Mouse (Mus musculus) forebrain, embryonic 11.5 days (tissue): ENCODE measurements around the gene Arhgap24. TPM values are rescaled to one million over a fixed set of nuclear protein-coding genes. Genes with fewer than 3 reads are reported as not detected.

Source experiments
- ATAC-seq: fragments of 200-750 bp; cut with Nextera tagmentation; replicated peaks from 2 replicates; pipeline ENCODE4 v1.8.0; 2017; ENCODE audit warnings: moderate TSS enrichment; ENCODE audit not compliant: low FRiP score
- DNase-seq: peaks from one replicate; pipeline ENCODE4 v3.0.0-alpha.2; 2017; ENCODE audit warnings: low spot score
- H3K27ac ChIP-seq: fragments of 300-500 bp; sonication (generic); 2 replicates; pipeline ENCODE4 v1.5.1; 2014; ENCODE audit warnings: low read depth, low read length
- H3K27me3 ChIP-seq: fragments of 300-500 bp; sonication (generic); 2 replicates; pipeline ENCODE4 v1.6.1; 2014; ENCODE audit warnings: mild to moderate bottlenecking, low read length, mixed read lengths; ENCODE audit not compliant: control insufficient read depth, insufficient read depth
- H3K36me3 ChIP-seq: fragments of 300-500 bp; sonication (generic); 2 replicates; pipeline ENCODE4 v1.6.1; 2014; ENCODE audit warnings: mild to moderate bottlenecking, low read length, moderate library complexity, mixed read lengths; ENCODE audit not compliant: control insufficient read depth, insufficient read depth
- H3K4me1 ChIP-seq: fragments of 300-500 bp; sonication (generic); replicated peaks from 2 replicates; pipeline ENCODE4 v1.6.1; 2014; ENCODE audit warnings: low read length, mixed read lengths; ENCODE audit not compliant: control insufficient read depth, insufficient read depth
- H3K4me2 ChIP-seq: fragments of 300-500 bp; sonication (generic); 2 replicates; pipeline ENCODE4 v1.6.1; 2014; ENCODE audit warnings: low read depth, mild to moderate bottlenecking, low read length, moderate library complexity, mixed read lengths; ENCODE audit not compliant: severe bottlenecking
- H3K4me3 ChIP-seq: fragments of 300-500 bp; sonication (generic); 2 replicates; pipeline ENCODE4 v1.5.1; 2014; ENCODE audit warnings: low read depth, low read length
- H3K9ac ChIP-seq: fragments of 300-500 bp; sonication (generic); 2 replicates; pipeline ENCODE4 v1.6.1; 2014; ENCODE audit warnings: low read length
- H3K9me3 ChIP-seq: fragments of 300-500 bp; sonication (generic); 2 replicates; pipeline ENCODE4 v1.6.1; 2016; ENCODE audit warnings: low read length, mixed read lengths; ENCODE audit not compliant: control insufficient read depth
- WGBS: fragments of 180-500 bp; shearing (Covaris S2); extraction: QIAGEN DNeasy Blood & Tissue Kit; methylation state at CpG from one replicate; pipeline ENCODE4 v1.1.7; 2014; 5-methylcytosine and 5-hydroxymethylcytosine counted together
- polyA plus RNA-seq: library from polyadenylated mRNA; unstranded; fragments of >200 nt; fragmentation: Nextera tagmentation; extraction: Ambion mirVana; gene quantifications from 2 replicates; pipeline ENCODE4 v1.2.1, GENCODE M21; 2014

The Arhgap24 gene
- polyA plus RNA-seq, 1 experiment from 2014 or later: 1.9 TPM

DNA sequence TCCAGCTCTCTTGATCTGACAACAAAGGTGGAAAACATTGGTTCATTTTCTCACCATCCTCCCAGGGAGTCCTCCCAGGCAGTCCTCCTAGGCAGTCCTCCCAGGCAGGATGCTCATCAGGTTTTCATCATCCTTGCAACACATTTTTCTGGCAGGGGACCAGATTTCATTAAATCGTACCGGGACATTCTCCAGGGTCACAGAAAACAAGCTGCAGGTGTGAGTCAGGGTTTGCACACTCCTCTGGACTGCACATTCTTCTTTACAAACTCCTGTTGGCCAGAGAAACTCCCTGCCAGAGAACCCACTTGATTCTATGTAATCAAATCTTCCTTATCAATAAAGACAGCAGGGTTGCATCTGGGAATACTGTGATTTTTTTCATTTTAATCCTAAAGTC, 25.9 kb upstream of the Arhgap24 start:
- Histone ChIP-seq H3K9me3 (no peaks in the 10 kb centered on the region), H3K4me3 (no peak overlapping the region), H3K4me2 (no peak overlapping the region), H3K9ac (no peak overlapping the region), H3K36me3 (no peaks in the 10 kb centered on the region), H3K27me3 (no peaks in the 10 kb centered on the region), H3K4me1 (no peaks in the 10 kb centered on the region), H3K27ac (no peak overlapping the region)
- ATAC-seq (no peak), DNase-seq (no peak)
- WGBS: 67% methylated on average over 2 of the region's 2 CpGs

DNA sequence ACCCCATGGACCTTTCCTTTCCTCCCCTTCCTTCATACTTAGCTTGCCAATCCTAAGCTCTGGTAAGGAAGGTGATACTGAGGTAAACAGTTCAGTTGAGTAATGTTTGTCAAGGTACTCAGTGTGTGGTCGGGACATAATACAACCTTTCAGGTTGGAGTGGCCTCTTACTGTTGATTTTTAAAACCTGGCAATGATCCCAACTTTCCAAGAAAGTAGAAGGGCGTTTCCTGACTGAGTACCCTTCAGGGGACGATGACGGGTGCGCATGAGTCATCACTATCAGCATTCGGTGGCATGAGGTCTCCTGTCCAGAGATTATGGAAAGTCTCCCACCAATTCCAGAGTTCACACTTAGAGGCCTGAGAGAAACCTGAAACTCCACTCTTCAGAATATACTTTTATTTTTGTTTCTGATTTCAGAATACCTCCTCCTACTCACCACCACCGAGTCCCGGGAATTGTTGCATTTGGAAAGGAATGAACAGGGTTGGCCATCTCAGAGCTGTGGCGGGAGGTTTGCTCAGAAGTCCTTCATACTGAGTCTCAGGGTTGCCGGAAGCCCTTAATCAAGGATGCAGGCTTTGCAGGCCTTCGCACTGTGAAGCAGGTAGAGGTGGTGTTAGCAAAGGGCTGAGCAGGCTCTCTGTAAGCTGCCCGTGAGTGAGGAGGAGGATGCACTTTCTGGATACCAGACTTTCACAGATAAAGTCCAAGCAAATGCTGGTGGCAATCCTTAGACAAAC, 20.6 kb upstream of the Arhgap24 start:
- DNase-seq: no peak
- Histone ChIP-seq H3K4me2 (no peak overlapping the region), H3K9ac (no peak overlapping the region), H3K4me1 (no peaks in the 10 kb centered on the region), H3K4me3 (no peak overlapping the region), H3K27me3 (no peaks in the 10 kb centered on the region), H3K27ac (no peak overlapping the region), H3K36me3 (no peaks in the 10 kb centered on the region), H3K9me3 (no peaks in the 10 kb centered on the region)
- no peak for ATAC-seq
- WGBS: 91% methylated on average over 12 of the region's 12 CpGs

DNA sequence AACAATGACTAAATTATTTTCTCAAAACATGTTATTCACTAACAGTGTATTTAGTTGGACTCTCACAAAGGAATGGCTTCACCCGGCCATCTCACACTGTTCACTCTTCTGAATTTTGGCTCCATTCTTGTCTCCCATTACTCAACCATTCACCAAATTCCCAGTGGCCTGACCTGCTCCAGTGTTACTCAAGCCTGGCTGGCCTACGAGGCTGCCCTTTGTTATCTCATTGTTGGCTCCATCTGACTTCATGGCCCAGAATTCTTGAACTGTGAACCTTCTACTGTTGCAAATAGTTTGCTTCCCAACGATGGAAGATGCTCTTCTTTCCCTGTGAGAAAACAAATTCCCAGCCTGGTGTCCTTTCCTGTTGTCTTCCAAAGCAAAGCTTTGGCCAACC, 18.2 kb upstream of the Arhgap24 start:
- WGBS: 78% methylated on average over 3 of the region's 3 CpGs

DNA sequence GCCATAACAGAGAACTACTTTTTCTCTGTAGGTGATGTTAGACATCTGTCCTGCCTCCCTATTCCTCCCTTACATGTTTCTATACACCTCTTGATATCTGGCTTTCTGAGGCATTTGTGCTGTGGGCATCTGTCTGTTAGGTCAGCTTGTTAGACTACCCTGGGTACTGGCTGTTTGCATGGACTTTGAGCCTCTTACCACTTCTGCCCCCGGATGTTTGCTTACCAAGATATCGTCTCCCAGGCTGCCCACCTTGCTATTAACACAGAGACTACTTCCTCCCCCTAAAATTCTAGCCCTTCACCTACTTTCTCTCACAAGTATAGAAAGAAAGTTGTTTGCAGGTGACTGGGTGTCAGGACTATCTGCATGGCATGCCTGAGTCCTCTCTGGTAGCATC, 15.8 kb upstream of the Arhgap24 start:
- WGBS: 89% methylated on average over 2 of the region's 2 CpGs
- DNase-seq (no peak), ATAC-seq (no peak)
- Histone ChIP-seq H3K36me3 (no peaks in the 10 kb centered on the region), H3K9me3 (no peaks in the 10 kb centered on the region), H3K27ac (no peak overlapping the region), H3K27me3 (no peaks in the 10 kb centered on the region), H3K4me2 (no peak overlapping the region), H3K9ac (no peak overlapping the region), H3K4me3 (no peak overlapping the region), H3K4me1 (no peaks in the 10 kb centered on the region)

More for the DNA sequence above, 18.2 kb upstream of the Arhgap24 start:
- H3K9me3 ChIP-seq: no peaks in the 10 kb centered on the region
- no peak overlapping the region for H3K27ac ChIP-seq
- no peak overlapping the region for H3K4me2 ChIP-seq
- no peak for DNase-seq
- H3K36me3 ChIP-seq: no peaks in the 10 kb centered on the region
- no peaks in the 10 kb centered on the region for H3K27me3 ChIP-seq
- ATAC-seq: no peak
- H3K4me3 ChIP-seq: no peak overlapping the region
- H3K9ac ChIP-seq: no peak overlapping the region
- no peaks in the 10 kb centered on the region for H3K4me1 ChIP-seq

DNA sequence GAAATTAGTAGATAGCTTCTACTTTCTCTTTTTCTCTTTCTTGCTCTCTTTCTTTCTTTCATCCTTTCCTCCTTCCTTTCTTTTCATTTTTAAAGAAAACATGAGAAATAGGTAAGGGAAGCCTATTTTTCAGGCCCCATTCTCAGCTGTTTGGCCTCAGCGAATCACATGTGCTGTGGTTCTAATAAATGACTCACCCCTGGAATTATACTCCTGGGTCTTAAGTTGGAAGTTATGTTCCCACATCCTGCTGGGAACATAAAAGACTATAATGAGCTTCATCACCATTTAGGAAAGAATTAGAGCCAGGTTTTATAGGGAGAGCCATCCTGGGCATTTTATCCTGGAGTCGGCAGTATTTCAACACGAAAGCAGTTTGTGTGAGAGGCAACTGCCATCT, 12.9 kb upstream of the Arhgap24 start:
- H3K4me3 ChIP-seq: no peak overlapping the region
- ATAC-seq: no peak
- H3K4me1 ChIP-seq: no peaks in the 10 kb centered on the region
- 85% methylated on average over 3 of the region's 3 CpGs for WGBS
- H3K4me2 ChIP-seq: no peak overlapping the region
- no peak overlapping the region for H3K9ac ChIP-seq
- no peak overlapping the region for H3K27ac ChIP-seq
- no peaks in the 10 kb centered on the region for H3K36me3 ChIP-seq
- no peaks in the 10 kb centered on the region for H3K27me3 ChIP-seq
- no peaks in the 10 kb centered on the region for H3K9me3 ChIP-seq
- no peak for DNase-seq

DNA sequence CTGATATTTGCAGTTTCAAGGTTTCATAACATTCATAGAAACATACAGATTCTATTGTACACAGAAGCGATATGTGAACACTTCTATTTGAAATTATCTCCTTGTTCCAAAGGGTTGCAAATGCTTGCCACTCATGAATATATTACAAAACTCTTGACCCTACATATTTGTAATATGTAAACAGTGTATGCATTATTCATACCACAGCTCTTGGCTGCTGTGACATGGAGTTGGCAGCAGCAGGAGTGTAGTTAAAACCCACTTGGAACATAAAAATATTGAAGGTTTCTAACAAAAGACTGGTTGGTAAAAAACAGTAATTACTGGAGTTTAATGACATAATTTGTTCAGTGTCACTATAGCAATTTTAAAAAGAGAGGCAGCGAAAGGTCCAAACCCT, 10.9 kb upstream of the Arhgap24 start:
- Histone ChIP-seq H3K36me3 (no peaks in the 10 kb centered on the region), H3K27me3 (no peaks in the 10 kb centered on the region), H3K4me3 (no peak overlapping the region), H3K9me3 (no peaks in the 10 kb centered on the region), H3K27ac (no peak overlapping the region), H3K9ac (no peak overlapping the region), H3K4me2 (no peak overlapping the region), H3K4me1 (no peaks in the 10 kb centered on the region)
- DNase-seq: no peak
- no peak for ATAC-seq
- 86% methylated on average over 2 of the region's 2 CpGs for WGBS

DNA sequence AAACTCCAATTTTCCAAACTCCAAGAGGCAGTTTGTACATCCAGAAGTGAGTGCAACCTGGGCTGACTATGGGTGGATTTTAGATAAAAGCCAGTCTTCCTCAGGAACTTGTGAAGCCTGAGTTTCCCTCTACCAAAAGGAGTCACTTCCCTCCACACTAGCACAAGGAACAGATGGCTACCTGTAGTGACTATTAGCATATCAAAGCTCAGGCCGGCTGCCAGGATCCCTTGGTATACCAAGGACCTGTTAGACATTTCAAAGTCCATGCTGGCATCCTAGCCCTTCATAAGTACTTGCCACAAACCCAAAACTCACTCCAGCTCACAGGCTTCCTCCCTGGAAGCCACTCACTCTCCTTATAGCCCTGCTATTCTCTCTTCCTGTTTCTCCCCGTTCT, 3.1 kb upstream of the Arhgap24 start:
- Histone ChIP-seq H3K27me3 (no peaks in the 10 kb centered on the region), H3K9me3 (no peaks in the 10 kb centered on the region), H3K4me3 (no peak overlapping the region), H3K36me3 (no peaks in the 10 kb centered on the region), H3K4me2 (no peak overlapping the region), H3K9ac (no peak overlapping the region), H3K4me1 (no peaks in the 10 kb centered on the region), H3K27ac (no peak overlapping the region)
- 14% methylated on average over 2 of the region's 2 CpGs for WGBS
- DNase-seq (no peak), ATAC-seq (no peak)

DNA sequence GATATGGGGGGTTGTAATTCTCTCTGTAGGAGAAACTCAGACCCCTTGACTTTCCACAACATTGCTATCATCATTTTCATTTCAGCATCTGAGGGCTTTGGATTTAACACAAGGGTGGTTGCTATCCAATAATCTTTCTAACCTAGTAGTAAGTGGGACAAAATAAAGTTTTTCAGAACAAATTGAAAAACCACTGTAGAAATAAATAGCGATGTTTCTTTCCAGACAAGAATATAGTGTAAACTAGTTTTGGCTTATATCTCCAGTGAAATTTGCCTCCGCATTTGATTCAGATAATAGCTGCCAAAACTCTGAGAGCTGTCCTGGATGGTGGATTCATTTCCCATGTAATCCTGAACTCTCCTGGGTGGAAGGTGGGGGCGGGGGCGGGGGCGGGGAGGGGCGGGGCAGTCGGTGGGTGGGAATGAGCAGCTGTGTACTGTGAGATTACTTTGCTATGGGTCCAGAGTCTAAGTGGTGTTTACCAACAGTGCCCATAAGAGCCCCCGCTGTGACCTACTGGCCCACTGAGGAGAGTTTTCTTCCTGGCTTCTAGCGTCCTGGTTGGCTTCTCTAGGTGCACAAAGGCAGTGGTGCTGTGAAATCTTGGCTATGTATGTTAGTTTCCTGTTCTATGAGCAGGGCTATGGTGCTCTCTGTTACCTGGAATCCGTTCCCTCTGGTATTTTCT, 2.2 kb downstream of the Arhgap24 start:
- no peaks in the 10 kb centered on the region for H3K4me1 ChIP-seq
- H3K4me3 ChIP-seq: no peak overlapping the region
- WGBS: 39% methylated on average over 10 of the region's 10 CpGs
- H3K27me3 ChIP-seq: no peaks in the 10 kb centered on the region
- DNase-seq: no peak
- no peak overlapping the region for H3K9ac ChIP-seq
- ATAC-seq: no peak
- H3K4me2 ChIP-seq: no peak overlapping the region
- H3K36me3 ChIP-seq: no peaks in the 10 kb centered on the region
- H3K27ac ChIP-seq: no peak overlapping the region
- no peaks in the 10 kb centered on the region for H3K9me3 ChIP-seq

DNA sequence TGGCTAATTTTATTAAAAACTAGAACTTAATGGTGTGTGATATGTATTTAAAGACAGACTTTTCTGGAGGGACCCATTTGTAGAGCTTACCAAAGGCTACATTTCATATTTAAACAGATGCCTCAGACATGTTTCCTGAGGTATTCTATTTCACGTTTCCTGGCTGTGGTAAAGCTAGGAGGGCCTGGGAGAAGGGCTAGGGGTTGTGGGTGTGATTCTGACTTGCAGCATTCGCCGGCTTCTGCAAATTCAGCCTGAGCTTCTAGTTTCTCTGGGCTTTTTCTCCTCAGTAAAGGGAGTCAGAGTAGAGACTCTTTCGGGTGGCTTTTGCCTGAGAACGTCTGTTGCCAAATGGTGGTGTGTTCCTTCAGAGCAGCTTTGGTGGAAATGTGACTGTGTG, 10.4 kb downstream of the Arhgap24 start:
- Histone ChIP-seq H3K4me3 (no peak overlapping the region), H3K4me1 (no peaks in the 10 kb centered on the region), H3K27me3 (no peaks in the 10 kb centered on the region), H3K9me3 (no peaks in the 10 kb centered on the region), H3K27ac (no peak overlapping the region), H3K4me2 (no peak overlapping the region), H3K9ac (no peak overlapping the region), H3K36me3 (no peaks in the 10 kb centered on the region)
- DNase-seq (no peak), ATAC-seq (no peak)
- 80% methylated on average over 5 of the region's 5 CpGs for WGBS
